Mouse (Mus musculus): ENCODE data around the gene March6.

GRCm38 (mm10) chr15:31406881-31407280 is 124.0 kb downstream of the March6 start:
- no peak for TF ChIP-seq POLR2A (IDR thresholded peaks at IDR 0.05; ENCODE audit: extremely low read depth, insufficient read depth, low read length)
- TF ChIP-seq CTCF (IDR thresholded peaks at IDR 0.05; ENCODE audit: low read depth, low read length), result no peak

Data from liver, adult 2 months (tissue).